Mouse (Mus musculus) forebrain, embryonic 10.5 days (tissue): ENCODE measurements around the gene Hivep3. TPM values are rescaled to one million over a fixed set of nuclear protein-coding genes. Genes with fewer than 3 reads are reported as not detected.

Experiments used
- DNase-seq: peaks from one replicate; pipeline ENCODE4 v3.0.0-alpha.2; 2017; ENCODE audit warnings: low spot score; ENCODE audit errors: extremely low spot score
- H3K27ac ChIP-seq: fragments of 300-500 bp; sonication (generic); 2 replicates; pipeline ENCODE4 v1.5.1; 2016; ENCODE audit warnings: mild to moderate bottlenecking
- H3K27me3 ChIP-seq: fragments of 300-500 bp; sonication (generic); 2 replicates; pipeline ENCODE4 v1.6.1; 2016; ENCODE audit warnings: mild to moderate bottlenecking; ENCODE audit not compliant: poor library complexity, severe bottlenecking
- H3K36me3 ChIP-seq: fragments of 300-500 bp; sonication (generic); replicated peaks from 2 replicates; pipeline ENCODE4 v1.6.1; 2016; ENCODE audit warnings: mild to moderate bottlenecking, moderate library complexity
- H3K4me1 ChIP-seq: fragments of 300-500 bp; sonication (generic); 2 replicates; pipeline ENCODE4 v1.6.1; 2016
- H3K4me3 ChIP-seq: fragments of 300-500 bp; sonication (generic); 2 replicates; pipeline ENCODE4 v1.5.1; 2016; ENCODE audit warnings: mild to moderate bottlenecking, moderate library complexity
- H3K9me3 ChIP-seq: fragments of 300-500 bp; sonication (generic); 2 replicates; pipeline ENCODE4 v1.6.1; 2016; ENCODE audit warnings: mild to moderate bottlenecking, moderate library complexity
- WGBS: fragments of 180-500 bp; shearing (Covaris S2); methylation state at CpG from one replicate; pipeline ENCODE4 v1.1.7; 2016; 5-methylcytosine and 5-hydroxymethylcytosine counted together
- polyA plus RNA-seq: library from polyadenylated mRNA; unstranded; fragments of >200 nt; fragmentation: Nextera tagmentation; extraction: Ambion mirVana; gene quantifications from 2 replicates; pipeline ENCODE4 v1.2.1, GENCODE M21; 2016

Gene Hivep3
- polyA plus RNA-seq, 1 experiment from 2014 or later = 1.4 TPM

DNA sequence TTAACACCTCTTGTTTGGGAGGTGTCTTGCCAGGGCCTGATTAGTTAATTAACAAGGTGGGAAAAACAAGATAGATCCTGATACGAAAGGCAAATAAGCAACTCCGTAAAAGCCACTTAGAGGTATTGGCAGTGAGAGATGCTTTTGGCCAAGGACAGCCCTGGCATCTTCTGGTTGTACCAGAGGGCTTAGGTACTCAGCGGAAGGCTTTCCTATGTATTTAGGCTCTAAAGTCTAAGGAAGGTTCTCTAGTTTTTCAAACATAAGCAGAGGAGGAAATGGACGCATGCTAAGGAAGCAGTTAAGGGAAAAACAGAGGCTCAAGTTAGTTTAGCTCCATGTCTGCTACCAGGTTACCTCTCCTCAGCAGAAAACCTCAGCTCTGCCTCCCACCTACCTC, 768 bp downstream of the Hivep3 start:
- DNase-seq = no peak
- H3K4me3 ChIP-seq = peak overlapping the region; percentile 83
- 16% methylated on average over 4 of the region's 4 CpGs for WGBS
- H3K27ac ChIP-seq = no peak overlapping the region
- H3K4me1 ChIP-seq = peaks cover 17% of the 10 kb centered on the region
- peaks cover 39% of the 10 kb centered on the region for H3K27me3 ChIP-seq
- no peaks in the 10 kb centered on the region for H3K36me3 ChIP-seq
- no peaks in the 10 kb centered on the region for H3K9me3 ChIP-seq

DNA sequence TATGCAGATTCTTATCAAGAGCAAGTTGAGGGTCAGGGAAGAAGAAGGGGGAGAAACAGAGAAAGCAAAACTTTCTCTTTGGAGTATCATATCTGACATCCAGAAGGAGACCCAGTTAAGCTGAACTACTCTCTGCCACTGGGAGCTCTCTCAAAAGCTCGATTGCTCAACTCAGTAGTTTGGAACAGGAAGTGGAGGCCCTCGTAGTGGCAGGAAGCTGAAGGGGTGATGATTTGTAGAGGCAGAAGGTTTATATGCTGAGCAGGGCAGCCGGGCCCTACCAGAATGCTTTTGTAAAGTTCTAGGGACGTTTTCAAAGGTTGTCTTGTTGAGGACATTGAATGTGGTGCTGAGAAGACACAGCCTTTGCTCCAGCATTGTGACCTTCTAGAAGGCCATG, 5.1 kb downstream of the Hivep3 start:
- Histone ChIP-seq H3K4me3 (no peak overlapping the region), H3K36me3 (no peaks in the 10 kb centered on the region), H3K4me1 (peaks cover 15% of the 10 kb centered on the region), H3K27me3 (peaks cover 33% of the 10 kb centered on the region), H3K27ac (no peak overlapping the region), H3K9me3 (no peaks in the 10 kb centered on the region)
- 61% methylated on average over 4 of the region's 4 CpGs for WGBS
- DNase-seq = no peak

DNA sequence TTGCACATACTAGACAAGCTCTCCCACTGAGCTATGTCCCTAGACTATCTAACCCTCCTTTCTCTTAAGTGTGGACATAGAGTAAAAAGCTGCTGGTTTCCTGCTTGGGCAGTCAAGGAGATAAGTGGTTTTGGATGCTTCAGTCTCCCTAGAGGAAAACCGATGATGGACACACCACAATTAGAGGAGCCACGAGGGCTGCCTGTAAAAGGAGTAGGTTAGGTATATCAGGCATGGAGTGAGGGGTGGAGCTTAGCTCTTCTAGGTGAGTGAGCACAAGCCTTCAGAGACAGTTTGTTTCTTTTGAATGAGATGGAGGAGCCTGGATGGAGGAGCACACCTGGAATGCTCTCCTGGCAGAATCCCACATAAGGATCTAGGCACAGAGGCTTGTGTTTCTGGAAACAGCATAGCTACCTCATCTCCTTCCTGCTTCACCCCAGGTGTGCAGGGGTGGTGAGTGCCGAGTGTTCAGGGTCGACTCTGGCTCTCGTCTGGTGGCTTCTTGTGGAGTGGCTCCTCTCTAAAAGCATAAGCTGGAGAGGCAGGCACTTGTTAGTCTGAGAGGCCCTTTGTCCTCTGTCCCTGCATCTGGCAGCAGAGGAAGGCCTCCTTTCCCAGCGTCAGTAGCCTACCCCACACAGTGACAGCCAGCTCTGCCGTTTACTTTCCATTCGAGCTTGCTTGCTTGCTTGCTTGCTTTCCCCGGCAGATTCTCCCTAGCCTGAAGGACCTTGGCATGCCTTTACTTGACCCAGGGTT, 5.9 kb downstream of the Hivep3 start:
- WGBS = 53% methylated on average over 9 of the region's 9 CpGs
- H3K9me3 ChIP-seq = no peaks in the 10 kb centered on the region
- no peak for DNase-seq

DNA sequence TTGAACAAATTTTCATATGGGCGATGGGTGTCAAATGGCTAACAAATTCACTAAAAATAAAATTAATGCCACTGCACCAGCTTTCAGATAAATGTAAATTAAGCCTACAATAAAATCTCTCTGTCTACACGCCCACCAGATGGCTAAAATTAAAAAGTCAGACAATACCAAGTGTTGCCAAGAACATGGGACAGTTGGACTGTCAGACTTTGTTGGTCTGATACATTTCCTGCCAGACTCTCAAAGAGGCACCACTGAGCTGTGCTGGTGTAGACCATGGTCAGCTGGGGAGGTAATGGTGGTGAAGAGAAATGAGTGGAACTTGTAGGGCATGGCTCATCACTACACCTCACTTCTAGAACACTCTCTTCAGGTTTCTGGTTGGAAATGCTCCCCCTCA, 14.8 kb downstream of the Hivep3 start:
- Histone ChIP-seq H3K27ac (no peak overlapping the region), H3K27me3 (no peaks in the 10 kb centered on the region), H3K36me3 (no peaks in the 10 kb centered on the region), H3K4me1 (peaks cover 11% of the 10 kb centered on the region), H3K9me3 (no peaks in the 10 kb centered on the region), H3K4me3 (no peak overlapping the region)
- DNase-seq = no peak
- 87% methylated on average over 2 of the region's 2 CpGs for WGBS

More for the DNA sequence above, 5.9 kb downstream of the Hivep3 start:
- H3K4me3 ChIP-seq = no peak overlapping the region
- H3K27me3 ChIP-seq = peaks cover 25% of the 10 kb centered on the region
- peaks cover 7% of the 10 kb centered on the region; the same call in 1 of the 2 replicates for H3K4me1 ChIP-seq
- no peak overlapping the region for H3K27ac ChIP-seq
- no peaks in the 10 kb centered on the region for H3K36me3 ChIP-seq

DNA sequence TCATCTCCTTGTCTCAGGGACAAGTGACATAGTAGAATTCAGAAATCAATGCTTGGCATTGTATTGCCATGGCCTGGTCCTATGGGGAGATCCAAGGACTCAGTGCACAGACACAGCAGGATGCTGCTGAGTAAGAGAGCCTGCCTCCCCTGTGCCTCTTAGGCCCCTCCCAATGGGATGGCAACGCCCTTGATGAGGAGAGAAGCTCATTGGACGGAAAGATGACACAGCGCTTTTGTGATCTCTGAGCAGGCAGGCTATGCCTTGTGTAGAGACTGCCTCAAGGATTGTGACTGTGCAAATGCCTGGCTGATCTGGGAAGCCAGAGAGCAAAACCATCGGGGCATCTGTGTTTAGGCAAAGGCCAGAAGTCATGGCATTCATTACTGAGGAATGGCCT, 16.6 kb downstream of the Hivep3 start:
- WGBS = 27% methylated on average over 4 of the region's 4 CpGs
- H3K27ac ChIP-seq = no peak overlapping the region
- no peak for DNase-seq
- no peaks in the 10 kb centered on the region for H3K27me3 ChIP-seq
- H3K4me3 ChIP-seq = no peak overlapping the region
- peaks cover 11% of the 10 kb centered on the region for H3K4me1 ChIP-seq
- H3K36me3 ChIP-seq = no peaks in the 10 kb centered on the region
- no peaks in the 10 kb centered on the region for H3K9me3 ChIP-seq

DNA sequence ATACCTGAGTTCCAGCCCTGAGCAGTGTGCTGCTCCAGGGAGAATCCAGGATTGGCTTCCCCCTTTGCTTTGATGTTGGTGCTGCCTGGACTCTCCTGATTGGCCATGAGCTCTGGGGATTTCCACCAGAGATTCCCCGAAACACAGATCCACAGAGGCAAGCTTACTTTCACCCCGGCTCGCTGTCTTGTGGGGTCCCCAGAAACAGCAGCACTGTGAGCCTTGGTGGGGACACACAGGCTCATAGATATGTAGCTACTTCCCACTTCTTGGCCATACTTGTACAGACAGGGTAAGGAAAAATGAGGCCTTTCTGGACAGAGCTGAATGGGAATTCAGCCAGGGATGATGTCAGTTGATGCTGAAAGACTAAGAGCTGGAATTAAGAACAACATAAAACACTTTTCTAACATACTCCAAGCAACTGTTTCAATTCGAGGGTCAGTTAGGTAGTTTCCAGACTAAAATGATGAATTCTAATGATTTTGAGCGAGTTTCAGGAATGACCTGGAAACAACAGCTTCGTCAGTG, 17.2 kb downstream of the Hivep3 start:
- Histone ChIP-seq H3K27me3 (no peaks in the 10 kb centered on the region), H3K9me3 (no peaks in the 10 kb centered on the region), H3K36me3 (no peaks in the 10 kb centered on the region), H3K4me1 (peaks cover 11% of the 10 kb centered on the region), H3K4me3 (no peak overlapping the region), H3K27ac (no peak overlapping the region)
- WGBS = 92% methylated on average over 6 of the region's 6 CpGs
- no peak for DNase-seq

DNA sequence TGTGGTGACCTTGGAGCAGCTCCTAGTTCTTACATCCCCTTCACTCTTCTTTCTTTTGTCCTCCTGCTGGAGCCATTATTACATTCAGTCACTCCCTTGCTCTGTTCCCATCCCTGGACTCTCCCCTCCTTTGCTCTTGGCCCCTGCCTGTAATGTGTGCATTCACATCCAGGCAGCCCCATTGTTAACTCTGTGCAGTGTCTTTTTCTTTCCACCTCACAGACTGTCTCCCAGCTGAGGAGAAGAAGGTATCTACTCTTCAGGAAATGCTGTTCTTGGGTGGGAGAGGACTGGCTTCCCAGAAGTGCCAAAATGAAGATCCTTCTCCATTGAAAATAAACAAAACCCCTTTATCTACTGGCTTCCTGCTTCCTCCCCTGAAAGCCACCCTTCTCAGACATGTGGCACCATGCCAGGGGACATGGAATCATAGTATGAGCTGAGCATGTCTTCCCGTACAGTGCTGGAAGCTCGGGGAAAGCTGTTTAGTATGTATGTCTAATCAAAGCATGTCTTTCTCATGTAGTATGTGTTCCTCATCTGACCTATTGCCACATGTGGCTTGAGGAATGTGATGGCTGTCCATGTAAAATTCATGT, 17.9 kb downstream of the Hivep3 start:
- Histone ChIP-seq H3K4me1 (peaks cover 11% of the 10 kb centered on the region), H3K27me3 (no peaks in the 10 kb centered on the region), H3K27ac (no peak overlapping the region), H3K4me3 (no peak overlapping the region), H3K9me3 (no peaks in the 10 kb centered on the region; the same call in 1 of the 2 replicates), H3K36me3 (no peaks in the 10 kb centered on the region)
- DNase-seq = no peak
- WGBS = 90% methylated on average over 2 of the region's 2 CpGs

DNA sequence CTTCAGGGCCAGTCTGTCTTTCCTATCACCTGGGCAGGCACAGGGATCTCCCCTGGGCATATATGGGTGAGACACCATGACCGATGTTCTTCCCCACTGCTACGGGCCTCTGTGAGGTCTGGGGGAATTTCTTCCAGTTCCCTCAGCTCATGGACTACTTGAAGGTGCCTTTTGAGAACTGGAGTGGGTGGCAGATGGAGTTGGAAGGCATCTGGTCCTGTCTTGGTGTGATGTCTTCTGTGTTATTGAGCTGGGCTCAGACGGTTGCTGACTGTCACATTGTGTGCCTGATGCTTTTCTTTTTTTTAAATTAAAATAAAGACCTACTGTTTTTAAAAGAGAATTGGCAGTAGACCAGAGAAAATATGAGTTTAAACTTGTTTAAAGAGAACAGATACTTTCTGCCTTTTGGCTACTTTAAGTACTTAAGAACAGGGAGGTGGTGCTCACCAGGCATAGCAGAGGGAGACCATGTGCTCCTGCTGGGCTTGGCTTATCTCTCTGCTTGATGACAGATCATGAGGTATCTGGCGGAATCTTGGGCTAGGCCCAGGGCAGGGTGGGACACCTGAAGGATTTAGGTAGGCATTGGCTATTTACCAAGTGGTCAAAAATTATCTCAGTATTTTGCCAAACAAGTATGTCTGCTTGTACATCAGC, 26.1 kb downstream of the Hivep3 start:
- Histone ChIP-seq H3K27ac (no peak overlapping the region), H3K4me1 (no peaks in the 10 kb centered on the region), H3K9me3 (no peaks in the 10 kb centered on the region; the same call in 1 of the 2 replicates), H3K36me3 (no peaks in the 10 kb centered on the region), H3K4me3 (no peak overlapping the region), H3K27me3 (no peaks in the 10 kb centered on the region)
- no peak for DNase-seq
- WGBS = 86% methylated on average over 4 of the region's 4 CpGs

DNA sequence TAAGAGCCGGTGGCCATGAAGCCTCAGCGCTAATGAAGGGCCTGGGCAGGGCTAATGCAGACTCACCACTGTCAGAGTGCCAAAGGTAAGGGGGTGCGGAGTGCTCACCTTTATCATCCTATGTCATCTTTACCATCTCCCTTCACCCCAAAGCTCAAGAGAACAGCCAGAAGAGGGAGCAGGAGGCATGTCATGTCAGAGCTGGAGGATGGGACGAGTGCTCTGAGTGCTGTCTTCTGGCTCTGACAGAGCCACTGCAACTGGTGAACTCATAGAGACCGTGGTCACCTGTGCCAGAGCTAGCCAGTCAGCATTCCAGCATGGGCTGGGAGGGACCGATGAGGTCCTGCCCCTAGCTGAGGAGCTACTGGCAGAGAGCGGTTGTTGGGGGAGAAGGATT, 27.2 kb downstream of the Hivep3 start:
- WGBS = 84% methylated on average over 7 of the region's 7 CpGs
- Histone ChIP-seq H3K27ac (no peak overlapping the region), H3K9me3 (no peaks in the 10 kb centered on the region; the same call in 1 of the 2 replicates), H3K4me1 (no peaks in the 10 kb centered on the region), H3K36me3 (no peaks in the 10 kb centered on the region), H3K27me3 (no peaks in the 10 kb centered on the region), H3K4me3 (no peak overlapping the region)
- no peak for DNase-seq

DNA sequence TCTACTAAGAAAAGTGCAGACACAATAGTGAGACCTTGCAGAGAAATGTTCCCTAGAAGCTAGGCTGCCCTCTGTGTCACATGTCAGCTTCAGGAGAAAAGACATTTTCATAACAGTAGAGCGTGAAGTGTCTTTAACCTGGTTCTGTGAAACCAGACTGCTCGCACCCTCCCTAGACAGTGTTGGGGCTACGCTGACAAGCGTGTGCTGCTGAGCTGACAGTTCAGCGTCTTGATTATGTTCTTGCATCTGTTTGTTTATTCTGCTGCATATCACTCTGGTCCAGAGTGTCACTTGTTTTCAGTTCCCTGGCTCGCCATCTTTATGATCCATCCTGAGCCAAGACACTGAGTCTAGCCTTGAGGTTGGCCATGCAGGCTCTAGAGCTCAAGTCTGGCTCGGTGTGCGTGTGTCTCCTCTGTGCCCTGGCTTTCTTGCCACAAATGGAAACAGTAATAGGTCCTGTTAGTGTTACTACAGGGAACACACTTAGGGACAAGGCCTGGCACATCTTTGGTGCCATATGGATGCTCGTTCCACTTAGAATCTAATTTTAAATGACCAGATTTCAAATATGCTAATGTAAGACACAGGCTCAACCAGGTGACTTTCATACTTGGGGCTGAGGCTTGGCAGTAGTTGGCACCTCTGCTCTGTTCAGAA, 28.0 kb downstream of the Hivep3 start:
- H3K27ac ChIP-seq = no peak overlapping the region
- DNase-seq = no peak
- H3K4me1 ChIP-seq = no peaks in the 10 kb centered on the region
- no peaks in the 10 kb centered on the region; the same call in 1 of the 2 replicates for H3K9me3 ChIP-seq
- 95% methylated on average over 9 of the region's 9 CpGs for WGBS
- H3K4me3 ChIP-seq = no peak overlapping the region
- no peaks in the 10 kb centered on the region for H3K27me3 ChIP-seq
- no peaks in the 10 kb centered on the region for H3K36me3 ChIP-seq

DNA sequence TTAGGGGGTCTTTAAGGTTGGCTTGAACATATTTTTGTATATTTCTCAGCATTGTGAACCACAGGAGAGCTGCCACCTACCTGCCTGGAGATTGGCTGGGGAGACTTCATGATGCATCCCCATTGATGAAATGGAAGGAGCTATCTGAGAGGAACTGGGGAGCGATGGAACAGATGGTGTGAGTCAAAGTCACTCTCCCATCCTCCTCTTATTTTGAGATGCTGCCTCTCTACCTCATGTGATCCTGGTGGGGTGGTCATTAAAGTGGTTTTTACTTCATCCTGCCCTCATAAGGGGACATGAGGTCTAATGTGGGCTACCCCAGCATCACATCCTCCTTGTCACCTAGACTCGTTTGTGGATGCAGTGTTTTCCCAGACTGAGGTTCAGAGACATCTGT, 28.6 kb downstream of the Hivep3 start:
- Histone ChIP-seq H3K36me3 (no peaks in the 10 kb centered on the region), H3K9me3 (no peaks in the 10 kb centered on the region), H3K4me3 (no peak overlapping the region), H3K27me3 (no peaks in the 10 kb centered on the region), H3K4me1 (no peaks in the 10 kb centered on the region), H3K27ac (no peak overlapping the region)
- DNase-seq = no peak
- WGBS = 87% methylated on average over 2 of the region's 2 CpGs

DNA sequence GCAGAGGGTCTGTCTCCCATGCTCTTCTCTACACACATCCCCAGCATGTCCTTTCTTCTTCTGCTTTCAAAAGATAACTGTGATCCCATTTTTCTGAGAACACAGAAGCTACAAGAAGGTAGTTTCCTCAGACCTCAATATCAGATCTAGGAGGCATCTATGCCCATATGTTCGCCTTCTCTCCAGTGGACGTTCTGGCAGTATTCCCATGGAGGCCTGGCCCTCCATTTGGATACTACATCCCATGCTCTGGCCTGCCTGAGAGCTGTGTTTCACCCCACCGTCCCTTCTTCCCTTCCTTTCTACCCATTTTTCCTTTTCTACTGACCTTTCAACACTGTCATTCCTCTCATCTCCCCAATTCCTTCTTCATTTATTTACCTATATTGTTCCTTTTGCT, 34.5 kb downstream of the Hivep3 start:
- Histone ChIP-seq H3K27me3 (no peaks in the 10 kb centered on the region), H3K36me3 (no peaks in the 10 kb centered on the region), H3K4me3 (no peak overlapping the region), H3K27ac (no peak overlapping the region), H3K4me1 (no peaks in the 10 kb centered on the region), H3K9me3 (no peaks in the 10 kb centered on the region)
- WGBS = 89% methylated on average over 3 of the region's 3 CpGs
- no peak for DNase-seq
